In genomic region chr8:119651324-119651723, GRCm38 (mm10) we compare ENCODE assay signal across 20 mouse cellular contexts. TPM values are rescaled to one million over a fixed set of nuclear protein-coding genes. Genes with fewer than 3 reads are reported as not detected.
A peak's percentile ranks its signal among the peaks of the same experiment; 100 is the strongest.
DNase-seq lines count a peak whose midpoint lies in the region; ATAC-seq and TF ChIP-seq lines count a peak whose summit lies in the region.
"Had no signal": no experiment of that assay in that cellular context is flagged by ENCODE, and none has a peak within 500 bp of the region (broad histone marks: within the 10 kb centered on the region; RNA-seq: fewer than 3 reads in every experiment).

No protein-coding gene starts in this region.

- H3K27me3 ChIP-seq in kidney, adult 2 months (replicated peaks; ENCODE audit: control insufficient read depth, insufficient read depth, low read length), result no peaks in the 10 kb centered on the region
- no peaks in the 10 kb centered on the region for H3K27me3 ChIP-seq in limb, embryonic 13.5 days
- H3K27me3 ChIP-seq in forebrain, embryonic 14.5 days (replicated peaks; ENCODE audit: control insufficient read depth, insufficient read depth, low read length), result no peaks in the 10 kb centered on the region
- H3K27me3 ChIP-seq: hindbrain, embryonic 12.5 days had no signal

- no peak overlapping the region for H3K4me3 ChIP-seq in kidney, adult 2 months (ENCODE audit: insufficient read depth, low read depth, low read length)
- no peak overlapping the region for H3K4me3 ChIP-seq in limb, embryonic 13.5 days
- no peak overlapping the region for H3K4me3 ChIP-seq in forebrain, embryonic 14.5 days (ENCODE audit: low read depth, low read length)
- H3K4me3 ChIP-seq: erythroblast, embryonic 14.5 days; heart, embryonic 13.5 days; hindbrain, embryonic 12.5 days; midbrain, embryonic 10.5 days had no signal

- no peak overlapping the region for H3K27ac ChIP-seq in kidney, adult 2 months (ENCODE audit: insufficient read depth, low read depth, low read length)
- H3K27ac ChIP-seq in limb, embryonic 13.5 days, result no peak overlapping the region
- no peak overlapping the region for H3K27ac ChIP-seq in forebrain, embryonic 14.5 days (ENCODE audit: low read depth, low read length)
- H3K27ac ChIP-seq: heart, embryonic 13.5 days; hindbrain, embryonic 12.5 days; liver, embryonic 14.5 days; midbrain, embryonic 10.5 days had no signal

- 9% methylated on average over 2 of the region's 2 CpGs for WGBS in kidney, adult 2 months
- 22% methylated on average over 2 of the region's 2 CpGs for WGBS in limb, embryonic 13.5 days
- WGBS in forebrain, embryonic 14.5 days, result 84% methylated on average over 2 of the region's 2 CpGs

- 0 out of 2 replicates have a peak, but pooled peaks have one; percentile 28 for ATAC-seq in limb, embryonic 13.5 days (ENCODE audit: low FRiP score, low read depth)
- ATAC-seq in forebrain, embryonic 14.5 days, result no peak
- ATAC-seq: CD4-positive, CD25-positive, alpha-beta regulatory T cell, adult 4 months had no signal

- no peak for TF ChIP-seq POLR2A in kidney, adult 2 months (IDR thresholded peaks at IDR 0.05; ENCODE audit: low read depth, low read length)

- no peaks in the 10 kb centered on the region for H3K36me3 ChIP-seq in kidney, adult 2 months (ENCODE audit: control insufficient read depth, insufficient read depth, low read length)
- no peaks in the 10 kb centered on the region for H3K36me3 ChIP-seq in limb, embryonic 13.5 days
- no peaks in the 10 kb centered on the region for H3K36me3 ChIP-seq in forebrain, embryonic 14.5 days (ENCODE audit: control insufficient read depth, insufficient read depth, low read length)
- H3K36me3 ChIP-seq: heart, embryonic 13.5 days; hindbrain, embryonic 12.5 days; midbrain, embryonic 10.5 days had no signal

- DNase-seq in kidney, adult 2 months, result peak; percentile 45
- DNase-seq in kidney, postnatal 25 days, result no peak
- DNase-seq in testis, postnatal 14 days (ENCODE audit: low spot score), result peak; percentile 52
- no peak for DNase-seq in testis, postnatal 10 days (ENCODE audit: low spot score)
- DNase-seq in frontal cortex, postnatal 10 days (ENCODE audit: low spot score in 2 of 2), result no peak
- no peak for DNase-seq in forebrain, embryonic 14.5 days (ENCODE audit: low spot score)
- DNase-seq: adrenal gland, postnatal 10 days; cerebellum, adult 9-11 months; embryo, embryonic 11 days; lung, postnatal 36 days; retina, postnatal 1 day; thymus, adult 2 months had no signal

- 0 out of 2 replicates have a peak, but pooled peaks cover under 1% of the 10 kb centered on the region for H3K9me3 ChIP-seq in limb, embryonic 13.5 days
- no peaks in the 10 kb centered on the region for H3K9me3 ChIP-seq in forebrain, embryonic 14.5 days (replicated peaks; ENCODE audit: control insufficient read depth, low read length)
- H3K9me3 ChIP-seq: hindbrain, embryonic 12.5 days had no signal

- no peak overlapping the region for H3K9ac ChIP-seq in limb, embryonic 13.5 days
- no peak overlapping the region for H3K9ac ChIP-seq in forebrain, embryonic 14.5 days (ENCODE audit: low read length)
- H3K9ac ChIP-seq: heart, embryonic 13.5 days; hindbrain, embryonic 12.5 days; liver, embryonic 14.5 days had no signal

- no peaks in the 10 kb centered on the region for H3K4me1 ChIP-seq in kidney, adult 2 months (ENCODE audit: control insufficient read depth, insufficient read depth, low read length)
- H3K4me1 ChIP-seq in limb, embryonic 13.5 days, result peaks cover 16% of the 10 kb centered on the region
- H3K4me1 ChIP-seq in forebrain, embryonic 14.5 days (ENCODE audit: control insufficient read depth, insufficient read depth, low read length), result no peaks in the 10 kb centered on the region

- H3K4me2 ChIP-seq in limb, embryonic 13.5 days (replicated peaks), result no peak overlapping the region
- H3K4me2 ChIP-seq in forebrain, embryonic 14.5 days (ENCODE audit: low read length), result no peak overlapping the region
- H3K4me2 ChIP-seq: heart, embryonic 13.5 days; hindbrain, embryonic 12.5 days had no signal

- no peak for TF ChIP-seq CTCF in kidney, adult 2 months (conservative IDR thresholded peaks at IDR 0.05; ENCODE audit: insufficient read depth, insufficient read length, low read depth, low read length)

RNA-seq across cellular contexts. Expression of gene Wfdc1, which starts 14.8 kb away (rescaled TPM):
- 8.4 and 11.8 TPM in 2 replicates for polyA plus RNA-seq in kidney, adult 2 months (2012; rRNA removed)
- 0.20 and 0.24 TPM in 2 replicates for polyA plus RNA-seq in limb, embryonic 13.5 days (2015; fragmentation: Nextera tagmentation; extraction: Ambion mirVana)
- 3.7 and 4.5 TPM in 2 replicates for polyA plus RNA-seq in forebrain, embryonic 14.5 days (2014; fragmentation: Nextera tagmentation; extraction: Ambion mirVana)
- polyA plus RNA-seq: CD4-positive, CD25-positive, alpha-beta regulatory T cell, adult 4 months; erythroblast, embryonic 14.5 days had no signal

RNA-seq across cellular contexts. Expression of gene Kcng4, which starts 15.8 kb away (rescaled TPM):
- polyA plus RNA-seq in kidney, adult 2 months (2012; rRNA removed), result 0.56 and 0.58 TPM in 2 replicates
- polyA plus RNA-seq in limb, embryonic 13.5 days (2015; fragmentation: Nextera tagmentation; extraction: Ambion mirVana), result 0.06 TPM in 1 of 2 replicates, not detected in the other
- 0.20 and 0.21 TPM in 2 replicates for polyA plus RNA-seq in forebrain, embryonic 14.5 days (2014; fragmentation: Nextera tagmentation; extraction: Ambion mirVana)
- polyA plus RNA-seq: CD4-positive, CD25-positive, alpha-beta regulatory T cell, adult 4 months; erythroblast, embryonic 14.5 days; heart, embryonic 13.5 days; hindbrain, embryonic 12.5 days; liver, embryonic 14.5 days had no signal

RNA-seq across cellular contexts. Expression of gene Adad2, which starts 38.8 kb away (rescaled TPM):
- polyA plus RNA-seq in kidney, adult 2 months (2012; rRNA removed), result not detected in 2 replicates
- polyA plus RNA-seq in limb, embryonic 13.5 days (2015; fragmentation: Nextera tagmentation; extraction: Ambion mirVana), result 0.19 and 0.38 TPM in 2 replicates
- 0.09 TPM in 1 of 2 replicates, not detected in the other for polyA plus RNA-seq in forebrain, embryonic 14.5 days (2014; fragmentation: Nextera tagmentation; extraction: Ambion mirVana)
- polyA plus RNA-seq: CD4-positive, CD25-positive, alpha-beta regulatory T cell, adult 4 months; erythroblast, embryonic 14.5 days; heart, embryonic 13.5 days; liver, embryonic 14.5 days; neural tube, embryonic 14.5 days had no signal

RNA-seq across cellular contexts. Expression of gene Taf1c, which starts 46.3 kb away (rescaled TPM):
- polyA plus RNA-seq in kidney, adult 2 months (2012; rRNA removed), result 10.2 and 12.8 TPM in 2 replicates
- polyA plus RNA-seq in limb, embryonic 13.5 days (2015; fragmentation: Nextera tagmentation; extraction: Ambion mirVana), result 12.4 and 13.8 TPM in 2 replicates
- polyA plus RNA-seq in forebrain, embryonic 14.5 days (2014; fragmentation: Nextera tagmentation; extraction: Ambion mirVana), result 13.7 and 15.5 TPM in 2 replicates

RNA-seq across cellular contexts. Expression of gene Atp2c2, which starts 48.5 kb away (rescaled TPM):
- 0.24 and 0.52 TPM in 2 replicates for polyA plus RNA-seq in kidney, adult 2 months (2012; rRNA removed)
- polyA plus RNA-seq in limb, embryonic 13.5 days (2015; fragmentation: Nextera tagmentation; extraction: Ambion mirVana), result 2.0 and 2.6 TPM in 2 replicates
- polyA plus RNA-seq in forebrain, embryonic 14.5 days (2014; fragmentation: Nextera tagmentation; extraction: Ambion mirVana), result 0.05 TPM in 1 of 2 replicates, not detected in the other
- polyA plus RNA-seq: erythroblast, embryonic 14.5 days had no signal

Comparison
In these comparisons a context has a peak if more than half of its experiments do, and no peak if none do; other contexts are left out.
1. DNase-seq: peak in kidney, adult 2 months (single experiment) and testis, postnatal 14 days (single experiment); none in kidney, postnatal 25 days (0 of 2), testis, postnatal 10 days (single experiment), frontal cortex, postnatal 10 days (0 of 2) and forebrain, embryonic 14.5 days (single experiment).